Mouse (Mus musculus): Measurements from ENCODE around the gene Glce. TPM values are rescaled to one million over a fixed set of nuclear protein-coding genes. Genes with fewer than 3 reads are reported as not detected.
A peak's percentile ranks its signal among the peaks of the same experiment; 100 is the strongest.

Glce gene
- total and polyA plus RNA-seq, 2 experiments from 2014 or later: 15.5 to 41.7 TPM

DNA sequence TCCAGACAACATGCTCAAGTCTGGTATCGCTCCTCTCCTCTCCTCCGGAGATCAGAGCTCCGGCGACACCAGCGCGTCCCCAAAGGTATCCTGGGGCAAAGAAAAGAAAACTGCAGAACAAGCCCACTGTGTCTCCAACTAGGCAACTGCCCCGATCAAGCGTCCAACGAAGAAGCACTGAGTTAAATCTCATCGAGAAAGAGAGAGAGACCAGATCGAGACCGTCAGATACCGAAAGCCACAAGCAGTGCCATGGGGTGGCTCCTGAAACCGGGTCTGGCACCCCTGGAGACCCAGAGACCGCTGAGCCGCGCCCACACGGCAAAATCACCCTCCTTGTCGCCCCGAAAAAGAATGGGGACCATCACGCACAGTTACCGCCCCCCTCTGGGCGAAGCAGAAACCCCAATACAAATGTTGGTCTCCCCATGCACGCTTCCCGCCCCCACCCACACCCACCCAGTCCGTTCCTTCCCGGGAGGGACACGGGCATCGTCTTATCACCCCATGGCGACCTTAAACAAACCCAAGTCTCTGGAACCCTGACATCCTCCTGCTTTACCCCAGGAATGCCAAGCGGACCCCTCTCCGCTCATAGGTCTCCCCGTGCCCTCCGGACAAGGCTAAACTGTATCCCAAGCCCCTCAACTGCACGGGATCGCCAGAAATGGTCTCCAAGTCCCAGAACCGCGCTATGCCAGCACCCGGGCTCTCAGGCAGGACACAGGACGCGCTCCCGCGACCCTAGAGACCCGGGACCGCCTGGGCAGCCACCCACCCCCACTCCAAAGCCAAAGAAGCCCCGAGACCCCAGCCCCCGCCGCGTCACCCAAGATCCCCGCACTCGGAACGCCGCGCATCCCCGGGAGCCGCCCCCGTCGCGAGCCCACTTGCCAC, 656 bp downstream of the Glce start:
- Histone ChIP-seq H3K4me1 (ENCODE audit: insufficient read depth, low read length) (0 out of 2 replicates have a peak, but pooled peaks cover 6% of the 10 kb centered on the region), H3K36me3 (ENCODE audit: insufficient read depth, low read length) (no peaks in the 10 kb centered on the region), H3K27ac (ENCODE audit: low read depth, low read length) (peak overlapping the region; percentile 92), H3K4me2 (ENCODE audit: low read depth, low read length, poor library complexity, severe bottlenecking) (peak overlapping the region; percentile 66), H3K9ac (replicated peaks; ENCODE audit: low read length, poor library complexity, severe bottlenecking) (peak overlapping the region; percentile 88), H3K4me3 (ENCODE audit: low read depth, low read length) (peak overlapping the region; percentile 72), H3K27me3 (ENCODE audit: insufficient read depth, low read length) (no peaks in the 10 kb centered on the region), H3K9me3 (ENCODE audit: low read length) (no peaks in the 10 kb centered on the region)
- DNase-seq (ENCODE audit: low spot score) (peak; percentile 36), ATAC-seq (ENCODE audit: low FRiP score) (peak; percentile 48)
- WGBS: under 1% methylated on average over 59 of the region's 59 CpGs
- TF ChIP-seq CTCF (IDR thresholded peaks at IDR 0.05): peak; percentile 52

DNA sequence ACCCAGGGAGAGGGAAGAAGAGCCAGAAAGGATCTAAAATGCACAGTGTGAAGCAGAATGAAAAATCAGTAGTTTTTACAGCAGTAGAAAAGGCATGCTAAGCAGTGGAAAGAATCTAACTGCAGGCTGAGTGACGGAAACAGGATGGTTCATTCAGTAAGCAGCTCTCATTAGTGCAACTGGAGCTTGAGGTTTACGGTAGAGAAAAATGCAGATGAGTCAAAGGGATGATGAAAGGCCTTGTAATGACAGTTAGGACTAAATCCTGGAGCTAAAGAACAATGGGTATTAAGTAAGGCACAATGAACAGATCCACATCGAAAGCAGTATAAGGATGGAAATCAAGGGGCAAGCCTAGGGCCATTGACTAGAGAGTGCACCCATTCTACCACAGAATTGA, 3.7 kb downstream of the Glce start:
- ATAC-seq (ENCODE audit: low FRiP score): no peak
- H3K27me3 ChIP-seq (ENCODE audit: insufficient read depth, low read length): no peaks in the 10 kb centered on the region
- no peak for TF ChIP-seq CTCF (IDR thresholded peaks at IDR 0.05)
- H3K9ac ChIP-seq (replicated peaks; ENCODE audit: low read length, poor library complexity, severe bottlenecking): no peak overlapping the region
- 18% methylated on average over 3 of the region's 3 CpGs for WGBS
- H3K4me2 ChIP-seq (ENCODE audit: low read depth, low read length, poor library complexity, severe bottlenecking): peak overlapping the region; percentile 22; the same call in 1 of the 2 replicates
- DNase-seq (ENCODE audit: low spot score): no peak
- no peaks in the 10 kb centered on the region for H3K9me3 ChIP-seq (ENCODE audit: low read length)
- no peaks in the 10 kb centered on the region for H3K36me3 ChIP-seq (ENCODE audit: insufficient read depth, low read length)
- no peak overlapping the region for H3K4me3 ChIP-seq (ENCODE audit: low read depth, low read length)
- no peak overlapping the region for H3K27ac ChIP-seq (ENCODE audit: low read depth, low read length)
- 0 out of 2 replicates have a peak, but pooled peaks cover 6% of the 10 kb centered on the region for H3K4me1 ChIP-seq (ENCODE audit: insufficient read depth, low read length)

DNA sequence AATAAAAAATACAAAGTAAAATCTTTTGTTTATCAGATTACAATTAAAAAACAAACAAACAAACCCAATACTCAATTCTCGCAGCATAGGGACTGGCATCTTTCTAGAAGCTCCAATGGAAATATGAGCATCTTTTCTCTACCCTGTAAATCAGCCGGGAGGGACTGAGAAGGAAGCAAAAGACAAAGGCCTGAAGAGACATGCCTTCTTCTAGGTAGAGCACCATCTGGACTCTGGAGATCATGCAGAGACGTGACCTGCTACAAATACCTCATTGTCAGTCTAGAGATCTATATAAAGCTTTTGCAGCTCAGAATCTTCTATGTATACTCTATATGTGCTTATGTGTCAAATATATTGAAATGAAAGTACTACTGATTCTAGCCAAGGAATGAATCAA, 6.6 kb downstream of the Glce start:
- 0 out of 2 replicates have a peak, but pooled peaks cover 6% of the 10 kb centered on the region for H3K4me1 ChIP-seq (ENCODE audit: insufficient read depth, low read length)
- no peak overlapping the region for H3K4me2 ChIP-seq (ENCODE audit: low read depth, low read length, poor library complexity, severe bottlenecking)
- DNase-seq (ENCODE audit: low spot score) (no peak), ATAC-seq (ENCODE audit: low FRiP score) (no peak)
- H3K27ac ChIP-seq (ENCODE audit: low read depth, low read length): no peak overlapping the region
- no peak overlapping the region for H3K4me3 ChIP-seq (ENCODE audit: low read depth, low read length)
- WGBS: 90% methylated on average over 3 of the region's 3 CpGs
- H3K9ac ChIP-seq (replicated peaks; ENCODE audit: low read length, poor library complexity, severe bottlenecking): no peak overlapping the region
- TF ChIP-seq CTCF (IDR thresholded peaks at IDR 0.05): no peak
- no peaks in the 10 kb centered on the region for H3K27me3 ChIP-seq (ENCODE audit: insufficient read depth, low read length)
- H3K9me3 ChIP-seq (ENCODE audit: low read length): no peaks in the 10 kb centered on the region
- H3K36me3 ChIP-seq (ENCODE audit: insufficient read depth, low read length): no peaks in the 10 kb centered on the region

DNA sequence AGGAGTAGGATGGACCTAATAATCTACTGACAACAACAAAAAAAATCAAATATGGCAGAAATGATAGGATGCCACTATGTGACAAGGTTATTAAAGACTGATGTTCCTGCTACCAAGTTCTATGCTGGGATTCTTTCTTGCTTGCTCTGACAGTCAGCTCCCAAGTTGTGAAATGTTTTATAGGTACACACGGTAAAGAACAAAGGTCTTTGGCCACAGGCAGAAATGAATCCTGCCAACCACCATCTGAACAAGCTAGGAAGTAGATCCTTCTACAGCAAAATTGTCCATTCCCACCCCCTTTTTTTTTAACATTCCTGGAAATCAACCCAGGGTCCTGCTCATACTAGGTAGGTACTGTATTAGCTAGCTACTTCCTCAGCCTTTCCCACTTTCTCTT, 25.9 kb downstream of the Glce start:
- 88% methylated on average over 1 of the region's 1 CpGs for WGBS

DNA sequence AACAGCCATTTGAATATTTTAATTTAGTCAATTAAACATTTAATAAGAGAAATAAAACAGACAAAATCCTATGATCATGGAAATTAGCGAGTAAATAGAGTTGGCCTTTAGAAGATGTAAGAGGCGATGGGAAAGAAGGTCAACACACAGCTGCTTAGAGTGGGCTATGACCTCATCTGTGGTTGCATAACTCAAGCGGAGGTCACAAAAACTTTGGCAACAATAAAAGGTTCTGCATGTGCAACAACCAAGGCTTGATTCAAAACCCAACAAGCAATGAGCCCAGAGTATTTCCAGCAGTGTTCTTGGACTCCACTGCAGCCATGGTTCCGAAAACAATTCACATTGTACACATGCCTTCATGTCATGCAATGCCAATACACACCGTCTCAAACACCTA, 30.9 kb downstream of the Glce start:
- no peak overlapping the region for H3K4me3 ChIP-seq (ENCODE audit: low read depth, low read length)
- no peaks in the 10 kb centered on the region for H3K36me3 ChIP-seq (ENCODE audit: insufficient read depth, low read length)
- no peak overlapping the region for H3K9ac ChIP-seq (replicated peaks; ENCODE audit: low read length, poor library complexity, severe bottlenecking)
- no peak overlapping the region for H3K27ac ChIP-seq (ENCODE audit: low read depth, low read length)
- DNase-seq (ENCODE audit: low spot score): no peak
- TF ChIP-seq CTCF (IDR thresholded peaks at IDR 0.05): no peak
- WGBS: 83% methylated on average over 5 of the region's 5 CpGs
- ATAC-seq (ENCODE audit: low FRiP score): no peak
- H3K4me2 ChIP-seq (ENCODE audit: low read depth, low read length, poor library complexity, severe bottlenecking): no peak overlapping the region
- H3K4me1 ChIP-seq (ENCODE audit: insufficient read depth, low read length): no peaks in the 10 kb centered on the region
- no peaks in the 10 kb centered on the region for H3K27me3 ChIP-seq (ENCODE audit: insufficient read depth, low read length)
- H3K9me3 ChIP-seq (ENCODE audit: low read length): no peaks in the 10 kb centered on the region

More for the DNA sequence above, 25.9 kb downstream of the Glce start:
- H3K9me3 ChIP-seq (ENCODE audit: low read length): no peaks in the 10 kb centered on the region
- no peak overlapping the region for H3K9ac ChIP-seq (replicated peaks; ENCODE audit: low read length, poor library complexity, severe bottlenecking)
- no peaks in the 10 kb centered on the region for H3K4me1 ChIP-seq (ENCODE audit: insufficient read depth, low read length)
- no peak for ATAC-seq (ENCODE audit: low FRiP score)
- no peak for TF ChIP-seq CTCF (IDR thresholded peaks at IDR 0.05)
- no peak for DNase-seq (ENCODE audit: low spot score)
- no peak overlapping the region for H3K4me3 ChIP-seq (ENCODE audit: low read depth, low read length)
- no peak overlapping the region for H3K27ac ChIP-seq (ENCODE audit: low read depth, low read length)
- H3K4me2 ChIP-seq (ENCODE audit: low read depth, low read length, poor library complexity, severe bottlenecking): no peak overlapping the region
- no peaks in the 10 kb centered on the region for H3K27me3 ChIP-seq (ENCODE audit: insufficient read depth, low read length)
- no peaks in the 10 kb centered on the region for H3K36me3 ChIP-seq (ENCODE audit: insufficient read depth, low read length)

DNA sequence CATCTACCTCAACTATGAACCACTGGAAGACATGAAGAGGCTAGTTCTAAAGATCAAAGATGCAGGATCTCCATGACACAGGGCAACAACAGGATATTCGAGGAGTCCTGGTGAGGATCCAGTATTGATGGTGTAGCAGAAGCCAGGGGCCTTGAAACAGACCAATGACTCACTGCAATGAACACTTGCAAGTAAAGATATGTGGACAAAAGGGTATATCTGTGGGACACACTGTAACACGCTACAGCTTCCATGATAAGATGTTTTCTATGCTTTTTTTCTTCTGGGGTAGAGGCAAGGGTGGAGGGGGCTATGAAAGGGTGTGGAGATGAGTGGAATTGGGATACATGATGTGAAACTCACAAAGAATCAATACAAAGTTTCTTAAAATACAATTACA, 36.9 kb downstream of the Glce start:
- no peaks in the 10 kb centered on the region for H3K27me3 ChIP-seq (ENCODE audit: insufficient read depth, low read length)
- H3K4me2 ChIP-seq (ENCODE audit: low read depth, low read length, poor library complexity, severe bottlenecking): no peak overlapping the region
- no peaks in the 10 kb centered on the region; the same call in 1 of the 2 replicates for H3K4me1 ChIP-seq (ENCODE audit: insufficient read depth, low read length)
- WGBS: 93% methylated on average over 2 of the region's 2 CpGs
- DNase-seq (ENCODE audit: low spot score): no peak
- no peaks in the 10 kb centered on the region for H3K36me3 ChIP-seq (ENCODE audit: insufficient read depth, low read length)
- no peak overlapping the region for H3K9ac ChIP-seq (replicated peaks; ENCODE audit: low read length, poor library complexity, severe bottlenecking)
- no peak for TF ChIP-seq CTCF (IDR thresholded peaks at IDR 0.05)
- H3K27ac ChIP-seq (ENCODE audit: low read depth, low read length): no peak overlapping the region
- no peak for ATAC-seq (ENCODE audit: low FRiP score)
- no peaks in the 10 kb centered on the region for H3K9me3 ChIP-seq (ENCODE audit: low read length)
- no peak overlapping the region for H3K4me3 ChIP-seq (ENCODE audit: low read depth, low read length)
